In genomic region chr3:47019270-47019669, GRCm38 (mm10) we compare ENCODE assay signal across 20 mouse cellular contexts.
A peak's percentile ranks its signal among the peaks of the same experiment; 100 is the strongest.
DNase-seq lines count a peak whose midpoint lies in the region; ATAC-seq and TF ChIP-seq lines count a peak whose summit lies in the region.
"Had no signal": no experiment of that assay in that cellular context is flagged by ENCODE, and none has a peak within 500 bp of the region (broad histone marks: within the 10 kb centered on the region; RNA-seq: fewer than 3 reads in every experiment).

No protein-coding gene starts in this region.

- H3K9ac ChIP-seq in hindbrain, embryonic 11.5 days (ENCODE audit: low read depth, low read length) = no peak overlapping the region
- no peak overlapping the region for H3K9ac ChIP-seq in lung, embryonic 14.5 days
- H3K9ac ChIP-seq: heart, embryonic 13.5 days; hindbrain, embryonic 12.5 days; limb, embryonic 13.5 days; neural tube, embryonic 13.5 days had no signal

- H3K4me3 ChIP-seq in hindbrain, embryonic 11.5 days (ENCODE audit: low read depth, low read length) = no peak overlapping the region
- no peak overlapping the region for H3K4me3 ChIP-seq in hindbrain, embryonic 10.5 days
- no peak overlapping the region for H3K4me3 ChIP-seq in lung, embryonic 14.5 days (ENCODE audit: low read depth, low read length)
- H3K4me3 ChIP-seq: heart, embryonic 13.5 days; hindbrain, embryonic 12.5 days; limb, embryonic 13.5 days; neural tube, embryonic 13.5 days had no signal

- H3K36me3 ChIP-seq in hindbrain, embryonic 11.5 days (ENCODE audit: control insufficient read depth, insufficient read depth, low read length) = no peaks in the 10 kb centered on the region
- H3K36me3 ChIP-seq in hindbrain, embryonic 10.5 days = no peaks in the 10 kb centered on the region
- no peaks in the 10 kb centered on the region for H3K36me3 ChIP-seq in lung, embryonic 14.5 days (ENCODE audit: insufficient read depth)
- H3K36me3 ChIP-seq: heart, embryonic 13.5 days; hindbrain, embryonic 12.5 days; limb, embryonic 13.5 days; neural tube, embryonic 13.5 days had no signal

- no peaks in the 10 kb centered on the region for H3K9me3 ChIP-seq in hindbrain, embryonic 11.5 days (ENCODE audit: control insufficient read depth, low read length)
- H3K9me3 ChIP-seq in hindbrain, embryonic 10.5 days = 0 out of 2 replicates have a peak, but pooled peaks cover 16% of the 10 kb centered on the region
- no peaks in the 10 kb centered on the region for H3K9me3 ChIP-seq in lung, embryonic 14.5 days (ENCODE audit: low read depth, low read length)
- H3K9me3 ChIP-seq: hindbrain, embryonic 12.5 days had no signal

- no peak for ATAC-seq in hindbrain, embryonic 11.5 days (ENCODE audit: low FRiP score)
- ATAC-seq in lung, embryonic 14.5 days (ENCODE audit: insufficient read depth) = no peak
- ATAC-seq: intestine, embryonic 16.5 days had no signal

- peak; percentile 17 for DNase-seq in embryo, embryonic 10.5 days (ENCODE audit: low spot score)
- DNase-seq in embryo, embryonic 10 days (ENCODE audit: low spot score) = no peak
- DNase-seq in hindbrain, embryonic 11.5 days (ENCODE audit: low spot score) = peak; percentile 7
- DNase-seq in hindbrain, embryonic 10.5 days (ENCODE audit: low spot score) = no peak
- DNase-seq in lung, embryonic 14.5 days = peak; percentile 73
- DNase-seq in lung, postnatal 25 days (ENCODE audit: low spot score) = no peak
- peak; percentile 12 for DNase-seq in brain, embryonic 18.5 days (ENCODE audit: low read depth, low spot score)
- DNase-seq in cerebellum, adult 18-20 months = no peak
- DNase-seq: adrenal gland, adult 8-10 months; cerebellum, postnatal 25 days; kidney, postnatal 36 days; layer of hippocampus, postnatal 36 days; lung, adult 18-20 months; right cerebral cortex, postnatal 25 days had no signal

- no peak overlapping the region for H3K4me2 ChIP-seq in hindbrain, embryonic 11.5 days (replicated peaks; ENCODE audit: low read depth, low read length)
- H3K4me2 ChIP-seq in lung, embryonic 14.5 days = no peak overlapping the region
- H3K4me2 ChIP-seq: heart, embryonic 13.5 days; hindbrain, embryonic 12.5 days; limb, embryonic 13.5 days; neural tube, embryonic 13.5 days had no signal

- WGBS in hindbrain, embryonic 11.5 days = 63% methylated on average over 1 of the region's 1 CpGs
- 63% methylated on average over 1 of the region's 1 CpGs for WGBS in hindbrain, embryonic 10.5 days
- 32% methylated on average over 1 of the region's 1 CpGs for WGBS in lung, embryonic 14.5 days

- H3K27me3 ChIP-seq in hindbrain, embryonic 11.5 days (ENCODE audit: control insufficient read depth, insufficient read depth, low read length) = no peaks in the 10 kb centered on the region
- H3K27me3 ChIP-seq in hindbrain, embryonic 10.5 days (ENCODE audit: insufficient read depth, poor library complexity, severe bottlenecking) = no peaks in the 10 kb centered on the region
- no peaks in the 10 kb centered on the region for H3K27me3 ChIP-seq in lung, embryonic 14.5 days (ENCODE audit: insufficient read depth, low read length)
- H3K27me3 ChIP-seq: CH12.LX; heart, embryonic 13.5 days; hindbrain, embryonic 12.5 days; limb, embryonic 13.5 days; neural tube, embryonic 13.5 days had no signal

- TF ChIP-seq CTCF in lung, embryonic 14.5 days (IDR thresholded peaks at IDR 0.05; ENCODE audit: low read depth) = peak; percentile 29; the same call in 1 of the 2 replicates

- no peaks in the 10 kb centered on the region for H3K4me1 ChIP-seq in hindbrain, embryonic 11.5 days (replicated peaks; ENCODE audit: control insufficient read depth, insufficient read depth, low read length)
- H3K4me1 ChIP-seq in hindbrain, embryonic 10.5 days (replicated peaks) = no peaks in the 10 kb centered on the region
- H3K4me1 ChIP-seq in lung, embryonic 14.5 days (ENCODE audit: insufficient read depth) = no peaks in the 10 kb centered on the region
- H3K4me1 ChIP-seq: heart, embryonic 13.5 days; hindbrain, embryonic 12.5 days; limb, embryonic 13.5 days; neural tube, embryonic 13.5 days had no signal

- no peak overlapping the region for H3K27ac ChIP-seq in hindbrain, embryonic 11.5 days (ENCODE audit: low read depth, low read length)
- no peak overlapping the region for H3K27ac ChIP-seq in hindbrain, embryonic 10.5 days
- no peak overlapping the region for H3K27ac ChIP-seq in lung, embryonic 14.5 days (ENCODE audit: low read depth)
- H3K27ac ChIP-seq: heart, embryonic 13.5 days; hindbrain, embryonic 12.5 days; limb, embryonic 13.5 days; neural tube, embryonic 13.5 days had no signal

Comparison
In these comparisons a context has a peak if more than half of its experiments do, and no peak if none do; other contexts are left out.
1. DNase-seq: peak in embryo, embryonic 10.5 days (single experiment), hindbrain, embryonic 11.5 days (single experiment), lung, embryonic 14.5 days (single experiment) and brain, embryonic 18.5 days (single experiment); none in embryo, embryonic 10 days (single experiment), hindbrain, embryonic 10.5 days (single experiment), lung, postnatal 25 days (single experiment) and cerebellum, adult 18-20 months (0 of 2).